Mouse (Mus musculus) embryonic fibroblast, embryonic 13.5 days (primary cell): ENCODE data around the gene Nr2c2ap.

Experiments
- CTCF ChIP-seq: IDR thresholded peaks from 2 replicates; pipeline ENCODE4 v1.5.1; 2011; ENCODE audit warnings: mild to moderate bottlenecking, control low read depth, low read length, moderate library complexity, borderline replicate concordance; ENCODE audit not compliant: insufficient read depth
- POLR2A ChIP-seq: IDR thresholded peaks from 2 replicates; pipeline ENCODE4 v1.6.1; 2011; ENCODE audit warnings: low read depth, mild to moderate bottlenecking, control low read depth, low read length, moderate library complexity

DNA sequence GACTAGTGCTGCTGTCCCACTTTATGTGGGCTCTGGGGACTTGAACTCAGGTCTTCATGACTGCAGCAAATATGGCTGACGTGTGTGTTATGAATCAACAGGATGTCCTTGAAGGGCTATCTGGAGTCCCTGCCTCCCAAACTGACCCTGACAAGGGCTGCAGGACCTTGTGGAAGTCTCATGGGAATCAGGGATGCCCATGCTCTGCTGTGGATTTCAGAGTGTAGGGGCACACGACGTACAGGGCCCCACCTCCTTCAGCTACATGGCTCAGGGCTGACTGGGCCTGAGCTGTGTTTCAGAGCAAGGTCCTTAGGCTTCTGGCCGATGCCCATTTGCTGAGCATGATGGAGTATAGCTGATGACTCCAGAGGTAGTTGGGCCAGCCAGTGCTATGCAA, 52.1 kb downstream of the Nr2c2ap start:
- TF ChIP-seq CTCF (no peak), POLR2A (no peak)
